Mouse (Mus musculus) T-helper 17 cell (primary cell): ENCODE measurements around the gene Cys1.

Experiments used
- in situ Hi-C, 2 experiments: fragments of 300-600 bp; cut with MboI, MseI; formaldehyde crosslinking; loops; 1 replicate in 1 of 2; 2 replicates in 1 of 2; pipeline ENCODE4 v1.15.1; 2025; ENCODE audit warnings: high pct_unique_total_duplicates in 2 of 2

Cys1 gene

GRCm38 (mm10) chr12:24698514-24698913 is 16.9 kb upstream of the Cys1 start:
- in situ Hi-C loops, result loop anchor here (5.0 kb wide), 3 partner anchors 91 to 241 kb away; no protein-coding TSS in a partner anchor

- in situ Hi-C loops, result loop anchor here (5.0 kb wide), 3 partner anchors 90 to 240 kb away; no protein-coding TSS in a partner anchor
These were observed 16.0 kb upstream of the Cys1 start for GRCm38 (mm10) chr12:24697484-24698204.

GRCm38 (mm10) chr12:24696500-24697483 is 15.2 kb upstream of the Cys1 start:
- in situ Hi-C loops, result loop anchor here (5.0 kb wide), 3 partner anchors 89 to 239 kb away; no protein-coding TSS in a partner anchor

GRCm38 (mm10) chr12:24690351-24690750 is 8.7 kb upstream of the Cys1 start:
- in situ Hi-C loops, result no loop called here

GRCm38 (mm10) chr12:24686696-24687346 is 5.2 kb upstream of the Cys1 start:
- in situ Hi-C loops, result no loop called here

GRCm38 (mm10) chr12:24686038-24686695 is 4.6 kb upstream of the Cys1 start:
- in situ Hi-C loops, result no loop called here

- in situ Hi-C loops, result no loop called here
These were observed 1.8 kb upstream of the Cys1 start for GRCm38 (mm10) chr12:24683461-24683860.

- in situ Hi-C loops, result no loop called here
These were observed 950 bp upstream of the Cys1 start for GRCm38 (mm10) chr12:24682563-24682962.

- in situ Hi-C loops, result no loop called here
These were observed 924 bp downstream of the Cys1 start for GRCm38 (mm10) chr12:24680492-24681285.

GRCm38 (mm10) chr12:24680096-24680491 is 1.5 kb downstream of the Cys1 start:
- in situ Hi-C loops, result no loop called here

GRCm38 (mm10) chr12:24662131-24662530 is 19.5 kb downstream of the Cys1 start:
- in situ Hi-C loops, result no loop called here

GRCm38 (mm10) chr12:24661100-24661499 is 20.5 kb downstream of the Cys1 start:
- in situ Hi-C loops, result no loop called here

GRCm38 (mm10) chr12:24659923-24660322 is 21.7 kb downstream of the Cys1 start:
- in situ Hi-C loops, result no loop called here

- in situ Hi-C loops, result no loop called here
These were observed 22.6 kb downstream of the Cys1 start for GRCm38 (mm10) chr12:24658998-24659397.

- in situ Hi-C loops, result no loop called here
These were observed 25.2 kb downstream of the Cys1 start for GRCm38 (mm10) chr12:24656436-24656835.

GRCm38 (mm10) chr12:24654065-24654862 is 27.3 kb downstream of the Cys1 start:
- in situ Hi-C loops, result loop anchor here in 1 of 2 experiments (5.0 kb wide), 1 partner anchor 48 kb away; no protein-coding TSS in a partner anchor

- in situ Hi-C loops, result loop anchor here in 1 of 2 experiments (5.0 kb wide), 1 partner anchor 51 kb away; no protein-coding TSS in a partner anchor
These were observed 29.8 kb downstream of the Cys1 start for GRCm38 (mm10) chr12:24651642-24652342.

- in situ Hi-C loops, result loop anchor here in 1 of 2 experiments (5.0 kb wide), 1 partner anchor 51 kb away; no protein-coding TSS in a partner anchor
These were observed 30.5 kb downstream of the Cys1 start, which contains the start of gene Klf11 for GRCm38 (mm10) chr12:24651063-24651557. Gene Klf11, plus strand, starts transcription at chr12:24651274.
